Mouse (Mus musculus): Measurements from ENCODE around the gene Il4ra.

Il4ra gene

DNA sequence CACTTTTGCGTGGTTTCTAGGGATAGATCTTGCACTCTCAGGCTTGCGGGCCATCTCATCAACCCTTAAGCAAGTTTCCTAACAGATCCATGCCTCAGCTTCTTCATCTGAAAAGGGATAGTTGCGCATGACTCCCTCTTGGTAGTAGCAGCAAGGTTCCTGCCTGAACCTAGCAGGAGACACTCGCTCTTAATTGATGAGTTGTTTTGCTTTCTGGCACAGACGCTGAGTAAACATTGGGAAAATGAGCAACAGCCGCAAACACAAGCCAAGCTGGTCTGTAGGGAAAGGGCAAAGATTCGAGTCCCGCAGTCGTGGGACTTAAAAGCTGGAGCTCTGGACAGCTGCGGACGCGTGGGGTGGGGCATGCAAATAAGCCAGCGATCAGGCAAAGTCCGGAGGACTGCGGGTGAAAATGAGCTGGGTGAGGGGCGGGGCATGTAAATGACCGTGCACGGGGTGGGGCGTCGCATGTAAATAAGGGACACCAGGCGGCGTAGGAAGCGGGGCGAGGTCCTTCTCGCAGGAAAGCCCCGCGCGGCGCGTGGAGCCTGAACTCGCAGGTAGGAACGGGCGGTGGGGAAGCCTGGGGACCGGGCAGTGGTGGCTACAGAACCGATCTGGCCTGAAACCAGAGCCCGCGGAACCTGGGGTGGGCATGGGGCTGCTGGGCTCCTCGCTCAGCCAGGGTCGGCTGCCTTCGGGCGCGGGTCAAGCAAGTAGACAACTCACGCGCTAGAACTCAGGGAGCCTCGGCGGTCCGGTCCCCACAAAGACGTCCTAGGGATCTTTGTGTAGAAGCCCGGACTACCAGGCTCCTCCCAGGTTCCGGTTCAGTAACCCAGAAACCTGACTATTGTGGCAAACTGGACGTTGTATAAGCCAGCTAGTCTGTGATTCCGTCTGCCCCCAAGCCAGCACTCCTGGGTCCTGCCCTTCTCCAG lies at the start of gene Il4ra:
Gene Il4ra, plus strand, starts transcription at position 355 of the 944 bp plus-strand sequence.
- peak; percentile 59 for ATAC-seq (ENCODE audit: insufficient number of reproducible peaks, low FRiP score, low TSS enrichment)

DNA sequence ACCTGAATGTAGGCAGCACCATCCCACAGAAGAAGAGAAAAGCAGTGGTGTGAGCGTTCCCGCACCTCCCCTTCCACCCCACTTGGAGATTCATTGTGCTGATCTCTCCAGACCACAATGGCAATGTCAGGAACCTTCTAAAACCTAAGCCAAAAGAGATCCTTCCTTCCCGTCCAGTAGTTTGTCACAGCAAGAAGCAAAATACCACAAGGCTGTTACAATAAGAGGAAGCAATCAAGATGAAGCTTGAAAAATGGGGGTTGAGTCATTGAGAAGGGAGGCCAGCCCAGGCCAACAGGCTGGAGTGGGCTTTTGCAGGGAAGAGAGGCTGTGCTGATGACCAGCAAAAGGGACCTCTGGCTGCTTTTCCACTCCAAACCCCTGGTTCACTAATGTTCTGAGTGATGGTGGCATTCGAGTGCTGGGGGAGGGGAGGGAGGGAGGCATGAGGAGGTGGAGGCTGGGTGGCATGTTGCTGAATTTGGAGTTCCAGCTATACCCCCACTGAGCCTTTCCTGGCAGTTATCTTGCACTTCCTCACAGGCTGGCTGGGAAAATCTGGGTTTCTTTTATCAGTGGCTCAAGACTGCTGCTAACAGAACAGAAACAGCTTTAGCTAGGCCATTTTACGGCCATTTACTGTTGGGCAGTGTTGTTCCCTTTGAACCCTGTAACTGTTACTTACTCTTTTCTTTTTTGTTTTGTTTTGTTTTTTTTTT lies 48.4 kb upstream of the Il4ra start:
- ATAC-seq (ENCODE audit: insufficient number of reproducible peaks, low FRiP score, low TSS enrichment), result no peak

- ATAC-seq (ENCODE audit: insufficient number of reproducible peaks, low FRiP score, low TSS enrichment), result no peak
These were observed 47.3 kb upstream of the Il4ra start for GRCm38 (mm10) chr7:125504618-125505017.

DNA sequence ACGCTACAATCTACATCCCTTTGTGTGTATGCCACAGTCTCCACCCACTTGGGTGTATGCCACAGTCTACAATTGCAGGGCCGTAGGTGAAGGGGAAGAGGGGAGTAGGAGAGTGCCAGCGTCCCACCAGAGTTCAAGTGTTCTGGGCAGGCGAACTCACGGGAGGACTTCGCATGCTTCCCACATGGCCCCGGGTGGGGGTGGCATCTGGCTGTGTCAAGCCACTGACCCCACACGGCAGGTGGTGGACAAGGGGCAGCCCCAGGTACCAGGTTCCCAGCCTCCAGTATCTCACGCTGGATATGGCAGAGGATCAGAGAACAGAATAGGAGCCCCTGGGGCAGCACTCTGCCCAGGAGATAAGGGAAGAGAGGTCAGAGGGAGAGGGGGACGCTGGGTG lies 46.4 kb upstream of the Il4ra start:
- ATAC-seq (ENCODE audit: insufficient number of reproducible peaks, low FRiP score, low TSS enrichment), result no peak

DNA sequence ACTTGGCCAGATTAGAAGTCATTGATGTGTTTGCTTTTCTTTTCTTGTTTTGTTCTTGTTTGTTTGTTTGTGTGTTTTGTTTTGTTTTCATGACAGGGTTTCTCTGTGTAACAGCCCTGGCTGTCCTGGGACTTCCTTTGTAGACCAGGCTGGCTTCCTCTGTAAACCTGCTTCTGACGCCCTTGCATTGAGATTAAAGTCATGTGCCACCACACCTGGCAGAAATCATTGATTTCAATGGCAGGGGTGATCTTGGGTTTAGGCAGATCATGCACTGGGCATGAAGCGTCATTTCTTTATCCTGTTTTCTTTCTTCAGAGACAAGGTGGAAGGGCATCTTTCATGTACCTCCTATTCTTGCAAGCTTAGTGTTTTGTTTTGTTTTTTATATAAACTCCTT lies 44.6 kb upstream of the Il4ra start:
- no peak for ATAC-seq (ENCODE audit: insufficient number of reproducible peaks, low FRiP score, low TSS enrichment)

DNA sequence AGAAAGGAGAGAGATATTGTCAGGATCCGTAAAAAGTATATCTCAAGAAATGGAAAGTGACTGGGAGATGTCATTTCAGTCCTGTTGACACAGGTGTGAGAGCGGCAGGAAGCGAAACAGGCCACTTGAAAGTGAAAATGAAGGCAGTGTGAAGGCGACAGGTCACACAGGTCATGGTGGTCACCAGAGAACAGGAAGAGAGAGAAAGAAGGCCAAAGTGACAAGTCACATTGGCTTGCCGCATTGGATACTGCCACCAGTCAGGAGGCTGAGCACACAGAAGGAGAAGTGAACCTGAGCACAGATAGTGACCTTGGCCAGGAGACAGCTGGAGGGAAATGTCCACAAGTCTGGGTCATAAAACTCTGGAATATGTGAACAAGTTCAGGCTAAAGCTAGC lies 40.5 kb upstream of the Il4ra start:
- ATAC-seq (ENCODE audit: insufficient number of reproducible peaks, low FRiP score, low TSS enrichment), result no peak

- no peak for ATAC-seq (ENCODE audit: insufficient number of reproducible peaks, low FRiP score, low TSS enrichment)
These were observed 40.1 kb upstream of the Il4ra start for GRCm38 (mm10) chr7:125511852-125512251.

DNA sequence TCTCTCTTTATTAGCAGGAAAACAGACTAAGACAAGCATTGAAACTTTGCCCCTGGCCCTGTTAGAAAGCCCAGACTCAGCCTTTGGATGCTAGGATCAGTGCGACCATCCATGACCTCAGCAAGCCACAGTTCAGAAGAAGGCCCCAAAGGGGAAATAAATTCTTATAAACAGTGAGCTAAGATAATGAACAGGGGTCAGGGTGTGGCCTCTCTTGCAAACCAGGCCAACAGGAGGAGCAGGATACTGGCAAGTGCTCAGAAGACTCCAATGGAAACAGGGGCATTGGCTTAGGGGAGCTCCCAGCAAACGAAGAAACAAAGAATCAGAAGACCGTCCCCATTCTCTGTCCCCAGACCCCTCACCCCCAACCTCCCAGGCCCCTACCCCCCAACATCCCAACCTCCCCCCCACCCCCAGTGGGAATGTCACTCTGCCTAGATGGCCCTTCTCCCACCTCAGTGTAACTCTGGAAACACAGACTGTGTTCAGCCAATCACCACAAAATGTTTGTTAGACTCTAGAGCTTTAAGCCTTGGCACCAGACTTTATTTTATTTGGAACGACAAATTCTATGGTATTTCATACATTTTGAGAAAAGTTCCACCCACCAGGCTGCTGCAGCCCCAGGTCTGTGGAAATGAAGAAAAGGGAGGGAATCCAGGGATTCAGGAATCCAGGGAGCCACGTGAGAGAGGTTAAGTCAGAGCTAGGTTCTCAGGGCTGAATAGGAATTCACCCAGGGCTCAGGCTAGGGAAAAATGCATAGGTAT lies 36.7 kb upstream of the Il4ra start:
- no peak for ATAC-seq (ENCODE audit: insufficient number of reproducible peaks, low FRiP score, low TSS enrichment)

DNA sequence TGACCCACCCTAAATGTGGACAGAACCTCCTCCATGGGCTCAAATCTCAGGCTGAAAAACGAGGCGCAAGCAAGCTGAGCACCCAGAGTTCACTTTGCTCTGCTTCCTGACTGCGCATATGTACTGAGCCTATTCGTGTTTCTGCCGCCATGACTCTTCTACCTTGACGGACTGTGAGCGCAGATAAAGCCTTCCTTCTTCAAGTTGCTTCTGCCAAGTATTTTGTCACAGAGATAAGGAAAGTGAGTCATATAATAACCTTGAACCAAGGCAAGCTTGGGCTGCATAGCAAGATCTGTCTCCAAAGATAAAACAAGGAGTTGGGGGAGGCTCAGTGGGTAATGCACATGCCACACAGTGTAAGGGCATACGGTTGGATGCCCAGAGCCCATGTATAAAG lies 35.2 kb upstream of the Il4ra start:
- ATAC-seq (ENCODE audit: insufficient number of reproducible peaks, low FRiP score, low TSS enrichment), result no peak

DNA sequence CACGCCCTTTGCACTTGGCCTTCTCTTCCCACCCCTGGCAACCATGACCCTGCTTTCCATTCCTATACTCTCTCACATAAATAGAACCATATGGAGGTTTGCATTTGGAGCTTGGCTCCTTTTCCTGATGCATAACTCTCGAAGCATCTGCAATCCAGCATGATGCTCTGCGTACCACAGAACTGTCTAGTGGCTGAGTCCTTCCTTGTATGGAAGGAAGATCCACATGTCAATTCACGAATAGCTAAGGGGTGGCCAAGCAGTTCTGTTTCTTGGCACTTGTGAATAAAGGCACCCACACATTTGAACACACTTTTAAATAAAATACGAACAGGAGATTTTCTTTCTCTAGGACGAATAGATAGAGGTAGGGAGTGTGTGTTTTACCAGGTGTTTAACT lies 34.5 kb upstream of the Il4ra start:
- ATAC-seq (ENCODE audit: insufficient number of reproducible peaks, low FRiP score, low TSS enrichment), result no peak

- no peak for ATAC-seq (ENCODE audit: insufficient number of reproducible peaks, low FRiP score, low TSS enrichment)
These were observed 32.2 kb upstream of the Il4ra start for GRCm38 (mm10) chr7:125519715-125520114.

- ATAC-seq (ENCODE audit: insufficient number of reproducible peaks, low FRiP score, low TSS enrichment), result no peak
These were observed 28.9 kb upstream of the Il4ra start for GRCm38 (mm10) chr7:125523051-125523450.

- ATAC-seq (ENCODE audit: insufficient number of reproducible peaks, low FRiP score, low TSS enrichment), result no peak
These were observed 24.7 kb upstream of the Il4ra start for GRCm38 (mm10) chr7:125527186-125527585.

GRCm38 (mm10) chr7:125527901-125528580 lies 23.9 kb upstream of the Il4ra start:
- no peak for ATAC-seq (ENCODE audit: insufficient number of reproducible peaks, low FRiP score, low TSS enrichment)

- ATAC-seq (ENCODE audit: insufficient number of reproducible peaks, low FRiP score, low TSS enrichment), result no peak
These were observed 12.6 kb upstream of the Il4ra start for GRCm38 (mm10) chr7:125539351-125539750.

DNA sequence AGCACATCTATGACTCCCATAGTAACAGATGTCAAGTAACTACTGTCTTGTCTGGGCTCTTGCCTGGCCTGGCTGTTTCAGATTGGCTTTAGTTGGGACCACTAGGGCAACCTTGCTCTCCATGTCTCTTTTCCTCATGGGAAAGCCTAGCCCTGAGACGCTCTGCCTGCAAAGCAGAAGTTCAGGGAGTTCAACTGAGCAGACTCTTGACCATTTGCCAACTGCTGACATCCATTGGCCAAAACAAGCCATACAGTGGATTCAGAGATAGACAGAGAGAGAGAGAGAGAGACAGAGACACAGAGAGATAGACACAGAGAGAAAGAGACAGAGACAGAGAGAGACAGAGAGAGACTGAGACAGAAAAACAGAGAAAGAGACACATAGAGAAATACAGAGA lies 10.9 kb upstream of the Il4ra start:
- no peak for ATAC-seq (ENCODE audit: insufficient number of reproducible peaks, low FRiP score, low TSS enrichment)

DNA sequence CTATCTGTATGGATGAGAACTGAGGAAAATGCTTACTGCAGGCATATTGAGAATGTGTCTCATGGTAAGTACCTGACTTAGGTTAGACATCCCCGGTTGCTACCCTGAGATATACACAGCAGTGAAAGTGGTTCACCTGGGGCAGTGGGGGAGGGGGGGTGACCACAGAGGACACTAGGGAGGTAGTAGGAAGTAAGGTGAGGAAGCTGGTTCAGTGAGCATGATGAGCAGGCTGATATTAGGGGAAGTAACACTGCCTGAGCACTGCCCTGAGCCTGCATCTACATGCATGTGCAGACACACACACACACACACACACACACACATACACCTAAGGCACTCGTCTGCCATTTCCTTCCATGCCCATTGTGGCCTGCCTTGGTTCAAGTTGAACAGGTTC lies 10.1 kb upstream of the Il4ra start:
- no peak for ATAC-seq (ENCODE audit: insufficient number of reproducible peaks, low FRiP score, low TSS enrichment)

DNA sequence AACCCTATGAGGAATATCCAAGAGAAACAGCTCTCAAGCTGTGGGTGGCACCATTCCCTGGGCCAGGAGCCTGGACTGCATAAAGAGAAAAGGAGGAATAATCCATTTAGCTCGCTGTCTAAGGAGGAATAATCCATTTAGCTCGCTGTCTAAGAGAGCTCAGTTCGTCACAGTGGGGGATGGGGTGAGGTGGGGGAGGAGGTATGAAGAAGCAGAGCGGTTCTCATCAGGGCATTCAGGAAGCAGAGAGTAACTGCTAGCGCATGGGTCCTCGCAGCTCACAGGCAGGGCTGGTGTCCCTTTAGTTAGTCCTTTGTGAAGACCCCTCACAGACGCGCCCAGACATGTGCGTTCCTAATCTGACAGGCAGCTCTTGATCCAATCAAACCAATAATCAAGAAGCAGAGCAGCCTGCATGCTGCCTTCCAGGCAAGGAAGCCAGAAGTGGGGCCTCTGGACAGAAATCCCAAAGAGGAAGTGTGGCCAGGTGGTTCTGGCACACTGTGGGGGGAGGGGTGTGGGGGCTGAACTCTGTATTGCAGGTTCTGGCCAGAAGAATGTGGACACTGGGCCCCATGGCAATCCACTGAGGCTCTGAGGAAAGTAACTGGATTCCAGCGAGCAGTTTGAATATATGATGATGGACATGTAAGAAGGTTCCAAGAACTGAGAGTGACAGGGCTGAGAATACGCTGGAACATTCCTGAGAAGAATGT lies 9.4 kb upstream of the Il4ra start:
- no peak for ATAC-seq (ENCODE audit: insufficient number of reproducible peaks, low FRiP score, low TSS enrichment)

DNA sequence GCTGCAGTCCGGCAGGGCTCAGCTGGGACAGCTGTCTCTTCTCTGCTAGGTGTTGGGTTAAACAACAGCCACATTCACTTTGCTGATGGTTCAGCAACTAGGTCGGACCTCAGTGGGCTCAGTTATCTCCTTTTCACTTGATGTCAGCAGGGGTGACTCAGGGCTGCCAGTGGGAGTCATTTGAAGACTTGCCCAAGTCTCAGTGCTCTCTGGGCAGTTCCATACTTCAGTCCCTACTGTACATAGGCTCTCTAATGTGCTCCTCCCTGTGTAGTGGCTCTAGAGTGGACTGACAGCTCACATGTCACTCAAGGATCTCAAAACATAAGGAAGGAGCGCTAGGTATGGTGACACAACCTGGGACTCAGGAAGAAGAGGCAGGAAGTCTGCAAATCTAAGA lies 8.4 kb upstream of the Il4ra start:
- no peak for ATAC-seq (ENCODE audit: insufficient number of reproducible peaks, low FRiP score, low TSS enrichment)

DNA sequence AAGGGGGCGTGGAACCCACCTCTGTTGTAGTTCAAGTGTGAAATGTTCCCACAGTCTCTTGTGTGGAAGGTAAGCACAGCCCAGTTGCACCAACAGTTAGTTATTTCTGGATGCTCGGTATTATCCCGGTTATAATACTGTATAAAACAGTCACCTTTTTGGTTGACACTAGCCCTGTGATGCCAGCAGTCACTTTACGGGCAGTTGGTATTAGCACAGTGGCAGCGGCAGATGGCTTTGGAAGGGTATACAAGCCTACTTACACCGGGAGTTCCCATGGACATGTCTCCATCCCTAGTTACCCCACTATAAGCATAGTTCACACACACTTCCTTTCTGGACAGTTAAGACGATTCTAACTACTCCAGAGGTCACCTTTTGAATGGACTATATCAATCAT lies 6.6 kb upstream of the Il4ra start:
- ATAC-seq (ENCODE audit: insufficient number of reproducible peaks, low FRiP score, low TSS enrichment), result no peak

Data from cerebellum, adult (tissue).